Mouse (Mus musculus): Measurements from ENCODE around the gene Sipa1l2. TPM values are rescaled to one million over a fixed set of nuclear protein-coding genes. Genes with fewer than 3 reads are reported as not detected.
A peak's percentile ranks its signal among the peaks of the same experiment; 100 is the strongest.

Sipa1l2 gene
- polyA plus RNA-seq, 1 experiment from 2014 or later, result 17.8 TPM

DNA sequence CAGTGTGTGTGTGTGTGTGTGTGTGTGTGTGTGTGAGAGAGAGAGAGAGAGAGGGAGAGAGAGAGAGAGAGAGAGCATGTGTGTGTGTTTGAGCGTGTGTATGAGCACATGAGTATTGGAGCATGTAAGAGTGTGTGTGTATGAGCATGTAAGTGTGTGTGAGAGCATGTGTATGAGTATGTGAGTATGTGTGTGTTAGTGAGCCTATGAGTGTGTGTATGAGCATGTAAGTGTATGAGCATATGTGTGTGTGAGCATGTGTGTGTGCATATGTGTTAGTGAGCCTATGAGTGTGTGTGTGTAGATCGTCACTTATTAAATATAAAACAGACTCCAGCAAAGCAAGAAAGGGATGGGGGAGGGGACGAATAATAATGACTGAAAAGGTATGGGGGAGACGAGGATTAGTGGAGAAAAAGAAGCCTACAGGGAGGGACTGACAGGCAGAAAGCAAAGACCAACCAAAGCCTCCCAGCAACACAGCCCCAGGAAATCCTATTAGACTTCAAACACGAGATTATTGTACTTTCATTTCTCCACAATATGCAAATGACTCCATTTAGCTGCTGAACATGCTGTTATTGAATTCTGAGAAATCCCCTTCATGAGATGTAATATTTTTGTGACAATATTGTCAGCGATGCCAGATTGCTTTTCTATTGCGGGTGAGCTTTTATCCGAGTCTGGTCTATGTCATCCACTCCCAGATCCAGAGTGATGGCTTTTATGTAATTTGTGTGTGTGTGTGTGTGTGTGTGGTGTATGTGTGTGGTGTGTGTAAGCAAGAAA lies 193.8 kb downstream of the Sipa1l2 start:
- no peaks in the 10 kb centered on the region for H3K9me3 ChIP-seq (ENCODE audit: control insufficient read depth, low read length)
- 64% methylated on average over 8 of the region's 8 CpGs for WGBS
- ATAC-seq (ENCODE audit: insufficient number of reproducible peaks, insufficient read depth, low FRiP score, low read depth), result no peak

DNA sequence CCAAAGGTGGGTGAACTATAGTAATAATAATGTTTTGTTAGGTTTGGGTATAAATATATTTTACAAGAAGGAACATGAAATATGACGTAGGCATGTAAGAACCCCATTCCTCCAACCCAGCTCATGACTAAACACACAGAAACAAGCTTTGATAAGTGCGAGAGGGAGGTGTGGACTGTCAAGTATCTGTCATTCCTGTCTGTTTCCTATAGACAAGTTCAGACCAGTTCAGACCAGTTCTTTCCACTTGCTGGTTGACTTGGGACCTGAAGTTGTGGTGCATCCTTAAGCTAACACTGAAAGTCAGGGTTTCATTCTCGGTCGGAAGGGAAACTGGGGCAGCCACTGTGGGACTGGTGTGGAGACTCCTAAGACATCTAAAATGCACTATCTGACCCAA lies 197.0 kb downstream of the Sipa1l2 start:
- 86% methylated on average over 4 of the region's 4 CpGs for WGBS
- no peak for ATAC-seq (ENCODE audit: insufficient number of reproducible peaks, insufficient read depth, low FRiP score, low read depth)
- no peak overlapping the region for H3K27ac ChIP-seq (replicated peaks in 1 of 2; ENCODE audit: control insufficient read depth in 1 of 2, insufficient read depth in 1 of 2, low read depth in 2 of 2, low read length in 2 of 2)
- H3K9me3 ChIP-seq (ENCODE audit: control insufficient read depth, low read length), result no peaks in the 10 kb centered on the region
- H3K9ac ChIP-seq (ENCODE audit: low read length), result no peak overlapping the region
- H3K4me1 ChIP-seq (ENCODE audit: control insufficient read depth in 2 of 2, insufficient read depth in 2 of 2, low read length in 2 of 2), result peaks cover 27 to 32% of the 10 kb centered on the region in 2 experiments
- H3K27me3 ChIP-seq (ENCODE audit: control insufficient read depth, insufficient read depth, low read length), result no peaks in the 10 kb centered on the region
- no peaks in the 10 kb centered on the region for H3K36me3 ChIP-seq (ENCODE audit: control insufficient read depth, insufficient read depth, low read length)
- H3K4me3 ChIP-seq (ENCODE audit: control insufficient read depth in 1 of 2, insufficient read depth in 1 of 2, low read depth in 1 of 2, low read length in 2 of 2), result no peak overlapping the region
- no peak overlapping the region for H3K4me2 ChIP-seq (ENCODE audit: low read length)

More for the DNA sequence above, 193.8 kb downstream of the Sipa1l2 start:
- Histone ChIP-seq H3K4me2 (ENCODE audit: low read length) (no peak overlapping the region), H3K4me3 (ENCODE audit: control insufficient read depth in 1 of 2, insufficient read depth in 1 of 2, low read depth in 1 of 2, low read length in 2 of 2) (no peak overlapping the region), H3K36me3 (ENCODE audit: control insufficient read depth, insufficient read depth, low read length) (no peaks in the 10 kb centered on the region), H3K9ac (ENCODE audit: low read length) (no peak overlapping the region), H3K4me1 (ENCODE audit: control insufficient read depth in 2 of 2, insufficient read depth in 2 of 2, low read length in 2 of 2) (peaks cover 0 to 5% of the 10 kb centered on the region in 2 experiments; a peak in 2 of 4 replicates), H3K27me3 (ENCODE audit: control insufficient read depth, insufficient read depth, low read length) (no peaks in the 10 kb centered on the region), H3K27ac (replicated peaks in 1 of 2; ENCODE audit: control insufficient read depth in 1 of 2, insufficient read depth in 1 of 2, low read depth in 2 of 2, low read length in 2 of 2) (no peak overlapping the region)

DNA sequence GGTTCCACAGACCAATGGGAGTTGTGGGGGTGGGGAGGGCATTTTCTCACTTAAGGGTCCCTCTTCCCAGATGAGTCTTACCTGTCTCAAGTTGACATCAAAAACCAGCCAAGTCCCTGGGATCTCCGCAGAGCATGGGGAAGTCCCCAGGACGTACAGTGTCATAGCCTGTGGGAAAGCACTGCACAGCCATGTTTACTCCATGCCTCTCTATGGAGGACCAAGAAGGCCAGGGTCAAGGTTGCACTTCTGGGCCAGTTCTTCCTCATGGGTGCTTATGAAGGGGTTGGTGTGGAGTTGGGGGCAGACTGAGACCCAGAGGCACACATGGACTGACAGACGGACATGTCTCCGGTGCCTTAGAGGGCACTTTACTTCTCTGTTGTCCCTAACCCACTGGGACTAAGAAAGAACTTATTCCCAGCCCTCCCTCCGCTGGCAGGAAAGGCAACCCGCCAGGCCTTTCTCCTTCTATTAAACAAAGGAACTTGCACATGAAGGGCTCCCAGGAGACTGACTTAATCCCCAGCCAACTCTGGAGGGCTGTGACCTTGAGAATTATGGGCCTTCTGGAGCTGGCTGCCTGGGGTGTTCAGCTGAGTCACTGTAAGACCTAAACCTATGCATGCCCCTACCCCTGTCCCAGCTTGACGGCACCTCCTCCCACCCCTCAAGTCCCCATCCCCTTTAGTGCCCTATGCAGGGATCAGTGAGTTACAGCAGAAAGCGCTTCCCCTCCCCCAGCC lies 199.9 kb downstream of the Sipa1l2 start:
- H3K27me3 ChIP-seq (ENCODE audit: control insufficient read depth, insufficient read depth, low read length), result no peaks in the 10 kb centered on the region
- H3K4me1 ChIP-seq (ENCODE audit: control insufficient read depth in 2 of 2, insufficient read depth in 2 of 2, low read length in 2 of 2), result peaks cover 32 to 35% of the 10 kb centered on the region in 2 experiments
- no peaks in the 10 kb centered on the region for H3K36me3 ChIP-seq (ENCODE audit: control insufficient read depth, insufficient read depth, low read length)
- no peak overlapping the region for H3K4me3 ChIP-seq (ENCODE audit: control insufficient read depth in 1 of 2, insufficient read depth in 1 of 2, low read depth in 1 of 2, low read length in 2 of 2)
- no peak overlapping the region for H3K4me2 ChIP-seq (ENCODE audit: low read length)
- ATAC-seq (ENCODE audit: insufficient number of reproducible peaks, insufficient read depth, low FRiP score, low read depth), result no peak
- H3K9me3 ChIP-seq (ENCODE audit: control insufficient read depth, low read length), result no peaks in the 10 kb centered on the region
- H3K9ac ChIP-seq (ENCODE audit: low read length), result 0 out of 2 replicates have a peak overlapping the region, but pooled peaks have one; percentile 10
- peak overlapping the region; percentile 79 to 94 for H3K27ac ChIP-seq (replicated peaks in 1 of 2; ENCODE audit: control insufficient read depth in 1 of 2, insufficient read depth in 1 of 2, low read depth in 2 of 2, low read length in 2 of 2)
- WGBS, result 59% methylated on average over 8 of the region's 8 CpGs

DNA sequence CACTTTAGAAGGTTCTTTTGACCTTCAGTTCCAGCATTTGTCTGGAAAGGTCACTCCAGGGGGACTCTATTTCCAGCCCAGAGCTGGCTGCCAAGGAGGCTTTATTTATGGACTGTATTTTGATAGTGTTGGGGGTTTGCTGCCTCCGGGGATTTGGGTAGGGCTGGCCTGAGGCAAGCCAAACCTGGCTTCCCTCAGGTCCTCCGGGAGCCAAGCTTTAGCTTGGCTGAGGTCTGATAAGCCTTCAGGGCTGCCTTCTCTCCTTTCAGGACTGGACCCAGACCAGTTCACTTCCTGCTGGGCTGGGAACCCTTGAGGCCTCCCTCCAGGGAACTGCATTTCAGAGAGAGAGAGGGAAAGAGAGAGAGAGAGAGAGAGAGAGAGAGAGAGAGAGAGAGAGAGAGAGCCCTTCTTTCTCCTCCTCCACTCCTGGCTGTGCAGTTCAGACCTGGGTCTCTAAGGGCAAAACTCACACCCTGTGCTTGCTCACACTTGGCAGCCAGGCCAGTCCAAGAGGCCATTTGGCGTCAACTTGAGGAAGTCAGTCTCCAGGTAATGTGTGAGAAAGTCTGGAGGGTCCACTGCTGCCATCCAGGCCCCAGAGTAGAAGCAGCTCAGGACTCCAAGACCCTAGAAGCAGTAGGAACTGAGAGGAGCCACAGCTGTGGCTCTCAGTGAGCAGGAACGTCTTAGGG lies 201.1 kb downstream of the Sipa1l2 start:
- Histone ChIP-seq H3K4me3 (ENCODE audit: control insufficient read depth in 1 of 2, insufficient read depth in 1 of 2, low read depth in 1 of 2, low read length in 2 of 2) (no peak overlapping the region), H3K36me3 (ENCODE audit: control insufficient read depth, insufficient read depth, low read length) (no peaks in the 10 kb centered on the region), H3K27me3 (ENCODE audit: control insufficient read depth, insufficient read depth, low read length) (no peaks in the 10 kb centered on the region), H3K9me3 (ENCODE audit: control insufficient read depth, low read length) (no peaks in the 10 kb centered on the region), H3K9ac (ENCODE audit: low read length) (peak overlapping the region; percentile 57), H3K4me2 (ENCODE audit: low read length) (no peak overlapping the region; the same call in 1 of the 2 replicates), H3K4me1 (ENCODE audit: control insufficient read depth in 2 of 2, insufficient read depth in 2 of 2, low read length in 2 of 2) (peaks cover 33 to 35% of the 10 kb centered on the region in 2 experiments), H3K27ac (replicated peaks in 1 of 2; ENCODE audit: control insufficient read depth in 1 of 2, insufficient read depth in 1 of 2, low read depth in 2 of 2, low read length in 2 of 2) (peak overlapping the region; percentile 93 to 94)
- 22% methylated on average over 4 of the region's 4 CpGs for WGBS
- ATAC-seq (ENCODE audit: insufficient number of reproducible peaks, insufficient read depth, low FRiP score, low read depth), result peak; percentile 81

Other genes with a start within 250 kb of the Sipa1l2 start
- 7.8 and 8.0 TPM in 2 replicates for gene Map10, start 100.0 kb upstream of the Sipa1l2 start, polyA plus RNA-seq (2014; fragmentation: Nextera tagmentation; extraction: Ambion mirVana)
- gene Ntpcr, start 160.2 kb upstream of the Sipa1l2 start, polyA plus RNA-seq (2014; fragmentation: Nextera tagmentation; extraction: Ambion mirVana), result 29.1 and 30.1 TPM in 2 replicates